Mouse (Mus musculus) embryo, embryonic 11 days (tissue): Measurements from ENCODE around the gene Cotl1.
A peak's percentile ranks its signal among the peaks of the same experiment; 100 is the strongest.

Experiments used
- DNase-seq: peaks from one replicate; pipeline ENCODE4 v3.0.0-alpha.2; 2015

Gene Cotl1

DNA sequence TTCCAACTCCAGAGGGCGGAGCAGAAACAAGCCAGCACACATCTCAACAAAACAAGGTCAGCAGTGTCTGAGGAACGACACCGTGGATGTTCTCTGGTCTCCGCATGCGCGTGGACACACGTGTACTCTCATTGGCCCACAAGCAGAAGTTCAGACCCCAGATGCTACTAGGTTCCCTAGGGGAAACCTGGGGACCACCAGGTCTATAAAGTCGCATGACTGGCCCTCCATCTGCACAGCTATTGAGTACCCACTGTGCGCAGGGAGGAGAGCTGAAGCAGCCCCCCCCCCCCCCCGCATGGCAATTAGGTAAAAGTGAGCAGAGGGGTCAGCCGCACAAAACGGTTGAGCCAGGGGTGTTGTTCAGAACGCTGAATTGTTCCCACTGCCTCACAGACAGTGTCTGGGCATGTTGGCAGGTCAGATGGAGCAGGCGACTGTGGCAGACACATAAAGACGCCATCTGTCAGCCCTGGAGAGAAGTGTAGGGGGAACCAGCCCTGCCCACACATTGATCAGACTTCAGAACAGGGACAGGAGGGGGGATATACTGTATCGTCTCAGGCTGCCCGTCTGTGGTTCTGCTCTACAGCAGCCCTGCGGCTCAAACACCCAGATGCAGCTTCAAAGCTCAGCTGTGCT, 54.5 kb downstream of the Cotl1 start:
- DNase-seq, result peak; percentile 51

DNA sequence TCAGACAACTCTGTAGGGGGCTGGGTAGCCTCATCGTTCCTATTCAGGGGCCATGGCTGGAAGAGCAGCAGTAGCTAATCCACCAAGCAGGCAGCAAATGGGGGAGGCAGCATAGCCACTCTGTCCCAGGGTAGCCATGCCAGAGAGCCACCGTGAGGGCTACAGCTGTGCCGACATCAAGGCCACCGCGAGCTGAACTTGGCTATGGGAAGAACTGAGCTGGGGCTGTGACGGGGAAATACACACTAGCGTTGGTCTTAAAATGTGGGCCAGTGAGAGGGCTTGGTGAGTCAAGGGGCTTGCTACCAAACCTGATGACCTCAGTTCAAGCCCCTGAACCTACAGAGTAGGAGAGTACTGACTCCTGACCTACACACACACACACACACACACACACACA, 55.7 kb downstream of the Cotl1 start:
- no peak for DNase-seq

DNA sequence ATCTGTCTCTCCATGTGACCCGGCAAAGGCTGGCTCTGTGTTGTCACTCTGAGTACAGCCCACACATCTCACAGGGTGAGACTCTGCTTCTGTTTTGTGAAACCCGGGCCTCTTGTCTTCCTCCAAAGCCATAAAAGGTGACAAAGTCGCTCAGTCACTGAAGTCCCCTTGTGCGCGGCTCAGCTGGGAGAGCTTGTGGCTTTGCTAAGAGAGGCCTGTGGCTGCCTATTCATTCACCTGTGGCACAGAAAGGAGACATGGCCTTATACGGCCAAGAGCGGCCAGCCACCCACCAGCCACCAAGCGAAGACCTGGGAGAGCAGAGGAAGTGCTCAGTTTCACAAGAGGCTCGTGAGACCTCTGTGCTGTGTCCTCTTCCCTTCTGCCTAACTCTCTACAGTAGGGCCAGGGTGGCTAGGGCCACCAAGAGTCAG, 56.2 kb downstream of the Cotl1 start:
- no peak for DNase-seq

DNA sequence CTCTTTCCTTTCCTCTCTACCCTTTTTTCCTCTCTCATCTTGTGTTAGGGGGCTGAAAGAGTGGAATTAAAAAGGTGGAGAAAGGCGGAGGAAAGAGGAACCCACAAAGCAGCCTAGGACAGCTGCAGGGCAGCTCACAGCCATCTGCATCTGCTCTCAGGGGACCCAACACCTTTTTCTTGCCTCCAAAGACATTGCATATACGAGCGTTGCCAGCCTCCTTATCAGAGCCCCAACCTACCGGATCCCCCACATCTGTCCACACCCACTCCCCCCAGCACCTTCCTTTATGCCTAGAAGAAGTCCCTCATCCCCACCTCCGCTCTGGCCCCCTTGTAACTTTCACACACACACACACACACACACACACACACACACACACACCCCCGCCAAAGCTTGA, 56.8 kb downstream of the Cotl1 start:
- DNase-seq, result no peak

DNA sequence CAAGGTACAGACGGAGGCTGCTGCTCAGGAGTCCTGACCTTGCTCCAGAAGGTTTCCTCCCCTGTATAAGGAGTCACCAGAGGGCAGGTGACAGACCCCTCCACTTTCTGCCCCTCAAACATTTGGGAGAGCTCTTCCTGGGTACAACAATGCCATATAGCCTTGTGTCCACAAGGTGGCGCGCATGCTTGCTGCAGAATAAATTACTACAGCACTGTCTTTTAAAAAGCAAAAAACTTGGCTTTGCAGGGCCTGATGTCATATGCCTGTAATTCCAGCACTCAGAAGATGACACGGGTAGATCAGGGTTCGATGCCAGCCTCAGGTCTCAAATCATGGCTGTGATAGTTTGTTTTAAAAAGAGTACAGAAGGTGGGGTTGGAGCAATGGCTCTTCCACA, 57.6 kb downstream of the Cotl1 start:
- DNase-seq, result peak; percentile 86

DNA sequence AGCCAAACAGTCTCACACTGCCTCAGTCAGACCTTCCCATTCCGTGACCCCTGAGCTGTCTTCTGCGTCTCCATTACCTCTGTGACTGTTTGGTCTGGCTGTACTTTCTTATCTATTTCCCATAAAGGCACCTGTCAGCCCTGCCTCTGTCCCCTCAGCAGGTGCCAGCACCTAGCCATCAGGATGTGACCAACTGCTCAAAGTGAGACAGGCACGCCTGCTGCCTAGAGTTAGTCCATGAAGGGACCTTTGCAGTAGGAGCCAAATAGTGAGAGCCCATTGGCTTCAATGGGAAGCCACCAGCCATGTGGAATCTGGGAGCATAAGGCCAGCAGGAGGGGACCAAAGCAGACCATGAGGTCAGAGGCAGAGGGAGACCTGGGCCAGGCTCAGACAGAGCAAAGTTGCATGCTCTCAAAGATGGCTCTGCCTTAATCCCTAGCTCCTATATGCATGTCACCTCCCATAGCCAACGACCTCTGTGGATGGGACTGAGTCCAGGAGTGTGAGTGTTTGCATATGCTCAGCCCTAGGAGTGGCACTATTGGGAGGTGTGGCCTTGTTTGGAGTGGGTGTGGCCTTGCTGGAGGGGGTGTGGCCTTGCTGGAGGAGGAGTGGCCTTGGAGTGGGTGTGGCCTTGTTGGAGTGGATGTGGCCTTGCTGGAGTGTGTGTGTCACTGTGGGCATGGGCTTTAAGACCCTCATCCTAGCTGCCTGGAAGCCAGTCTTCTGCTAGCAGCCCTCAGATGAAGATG, 59.1 kb downstream of the Cotl1 start:
- no peak for DNase-seq

DNA sequence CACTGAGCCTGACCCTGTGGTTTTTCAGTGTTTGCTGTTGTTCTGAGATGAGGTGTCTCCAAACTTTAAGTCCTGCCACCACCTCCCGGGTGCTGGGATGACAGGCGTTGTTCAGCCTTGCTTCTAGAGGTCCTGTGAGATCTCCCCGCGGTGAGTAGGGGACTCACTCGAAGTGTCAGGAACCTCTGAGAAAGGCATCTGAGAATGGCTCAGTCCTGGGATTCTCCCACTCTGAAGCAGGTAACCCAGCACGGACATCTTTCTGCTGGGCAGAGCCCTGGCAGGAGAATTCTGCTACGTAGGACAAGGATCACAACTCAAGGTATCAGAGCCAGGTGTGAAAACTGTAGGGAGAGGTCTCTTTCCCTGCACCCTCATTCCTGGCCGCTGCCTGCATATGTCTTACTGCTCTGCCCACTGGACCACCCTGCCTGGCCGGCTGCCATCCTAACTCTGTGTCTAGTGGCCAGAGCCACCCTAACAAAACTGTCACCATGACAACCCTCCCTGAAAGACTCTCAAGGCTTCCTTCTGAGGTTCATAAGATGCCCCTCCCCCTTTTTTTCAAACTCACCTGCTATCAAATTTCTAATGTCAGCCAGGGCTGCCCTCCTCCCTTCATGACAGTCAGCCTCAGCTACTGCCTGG, 59.8 kb downstream of the Cotl1 start:
- no peak for DNase-seq

DNA sequence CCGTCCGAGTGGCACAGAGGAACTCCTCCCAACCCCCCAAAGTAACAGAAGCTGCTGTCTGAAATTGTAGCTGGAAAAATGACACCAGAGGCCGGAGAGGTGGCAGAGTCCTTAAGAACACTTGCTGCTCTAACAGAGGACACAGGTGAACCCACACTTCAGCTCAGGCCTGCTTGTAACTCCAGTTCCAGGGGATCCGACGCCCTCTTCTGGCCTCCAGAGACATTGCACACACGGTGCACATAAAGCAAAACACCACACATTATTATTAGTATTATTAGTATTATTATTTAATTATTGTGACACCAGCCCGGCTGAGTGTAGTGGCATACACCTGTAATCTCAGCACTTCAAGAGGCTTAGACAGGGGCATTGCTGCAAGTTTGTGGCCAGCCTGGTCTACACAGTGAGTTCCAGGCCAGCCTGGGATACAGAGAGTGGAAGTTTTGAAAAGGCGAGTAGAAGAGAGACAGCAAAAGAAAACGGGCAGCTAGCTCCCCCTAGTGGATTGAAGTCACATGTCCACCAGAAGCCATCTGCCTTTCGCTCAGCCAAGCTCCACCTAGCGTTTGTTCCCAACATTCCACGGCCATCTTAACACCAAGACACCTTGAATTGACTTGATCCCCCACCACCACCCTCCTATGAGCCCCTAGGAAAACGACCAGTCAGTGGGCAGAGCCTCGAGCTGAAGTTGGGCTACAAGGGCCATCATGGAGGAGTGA, 61.2 kb downstream of the Cotl1 start:
- DNase-seq, result peak; percentile 88

DNA sequence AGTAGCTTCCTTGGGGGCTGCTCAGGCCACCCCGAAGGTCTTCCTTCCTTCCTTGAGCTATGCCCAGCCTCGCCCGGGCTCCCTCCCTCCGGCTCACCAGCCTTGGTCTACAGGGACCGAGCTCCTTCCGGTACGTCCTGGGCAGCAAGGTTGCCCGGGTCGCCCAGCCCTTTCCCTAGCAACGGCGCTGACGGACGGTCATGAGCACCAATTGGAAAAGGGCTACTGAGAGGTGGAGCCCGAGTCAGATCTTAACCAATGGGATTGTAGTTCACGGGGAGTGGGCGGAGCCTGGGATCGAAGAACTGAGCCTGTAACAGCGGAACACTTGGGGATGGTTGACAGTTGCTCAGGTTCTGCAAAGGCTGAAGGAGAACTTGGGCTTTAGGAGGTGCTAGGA, 62.1 kb downstream of the Cotl1 start, which contains the start of gene Tldc1:
Tldc1 (minus strand) TSS at position 154 of the 400 bp plus-strand sequence.
- peak; percentile 98 for DNase-seq

DNA sequence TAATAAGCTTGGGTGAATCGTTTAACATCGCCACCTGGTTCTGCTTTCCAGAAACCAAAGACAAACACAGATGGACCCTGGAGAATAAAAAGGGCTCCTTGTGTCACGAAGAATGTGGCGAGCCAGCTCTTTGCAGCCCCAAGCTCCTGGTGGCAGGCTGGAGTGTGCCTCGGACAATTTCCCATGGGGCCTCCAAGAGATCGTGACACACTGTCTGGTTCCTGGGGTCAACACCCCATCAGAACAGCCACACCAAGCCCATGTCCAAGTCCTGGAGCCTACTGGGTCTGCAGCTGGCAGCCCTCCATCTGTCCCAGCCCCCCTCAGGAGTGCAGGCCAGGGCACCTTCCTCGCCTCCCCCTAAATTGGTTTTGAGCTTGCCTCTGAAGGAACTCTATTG, 62.6 kb downstream of the Cotl1 start:
- DNase-seq, result peak; percentile 55

DNA sequence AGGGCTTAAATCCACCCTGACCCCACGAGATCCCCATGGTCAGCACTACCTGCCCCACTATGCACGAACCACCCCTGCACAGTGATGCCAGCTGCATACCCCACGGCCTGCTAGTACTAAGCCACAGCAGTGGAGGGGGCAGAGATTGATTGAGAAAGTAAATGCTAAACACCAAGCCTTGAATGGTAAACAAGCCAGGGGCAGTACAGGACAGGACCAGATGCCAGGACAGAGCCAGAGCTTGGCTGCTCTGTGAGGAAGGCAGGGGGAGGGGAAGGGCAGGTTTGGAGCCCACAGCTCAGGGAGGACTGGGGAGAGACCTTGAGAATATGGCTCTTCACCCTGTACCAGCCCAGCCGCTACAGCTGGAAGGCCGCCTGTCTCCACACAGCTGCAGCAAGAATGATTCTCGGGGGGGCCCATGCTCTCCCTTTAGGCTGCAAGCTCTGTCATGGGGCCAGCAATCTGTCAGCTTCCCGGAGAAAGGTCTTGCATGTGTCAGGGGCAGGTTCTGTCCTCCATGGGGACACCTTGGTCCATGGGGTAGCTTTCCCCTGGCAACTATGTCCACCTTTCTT, 63.6 kb downstream of the Cotl1 start:
- no peak for DNase-seq

DNA sequence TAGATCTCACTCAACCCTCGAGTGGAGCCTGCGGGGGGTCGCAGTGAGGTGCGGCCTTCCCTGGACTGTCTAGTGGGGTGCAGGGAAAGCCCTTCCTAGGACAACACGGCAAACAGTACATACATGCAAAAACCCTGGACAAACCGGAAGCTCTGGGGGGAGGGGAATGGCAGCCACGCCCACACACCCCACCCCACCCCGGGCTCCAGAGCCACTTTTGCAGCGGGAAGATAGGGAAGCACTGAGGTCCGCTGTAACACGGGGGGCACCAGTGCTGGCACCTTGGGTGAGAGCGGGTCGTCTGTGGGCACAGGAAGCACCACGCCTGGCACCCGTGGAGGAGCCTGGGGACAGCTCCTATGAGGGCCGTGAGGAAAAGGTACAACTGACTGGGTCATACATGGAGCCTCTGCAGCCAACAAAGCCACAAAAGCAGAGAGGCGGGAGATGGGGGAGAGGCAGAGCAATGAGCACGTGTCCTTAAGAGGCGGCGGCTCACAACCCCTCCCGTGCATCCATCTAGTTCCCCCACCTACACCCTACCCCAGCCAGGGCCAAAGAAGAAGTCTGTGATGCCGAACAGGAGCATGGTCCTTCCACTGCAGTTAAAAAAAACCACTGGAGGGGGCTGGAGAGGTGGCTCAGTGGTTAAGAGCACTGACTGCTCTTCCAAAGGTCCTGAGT, 74.4 kb downstream of the Cotl1 start:
- DNase-seq, result no peak

DNA sequence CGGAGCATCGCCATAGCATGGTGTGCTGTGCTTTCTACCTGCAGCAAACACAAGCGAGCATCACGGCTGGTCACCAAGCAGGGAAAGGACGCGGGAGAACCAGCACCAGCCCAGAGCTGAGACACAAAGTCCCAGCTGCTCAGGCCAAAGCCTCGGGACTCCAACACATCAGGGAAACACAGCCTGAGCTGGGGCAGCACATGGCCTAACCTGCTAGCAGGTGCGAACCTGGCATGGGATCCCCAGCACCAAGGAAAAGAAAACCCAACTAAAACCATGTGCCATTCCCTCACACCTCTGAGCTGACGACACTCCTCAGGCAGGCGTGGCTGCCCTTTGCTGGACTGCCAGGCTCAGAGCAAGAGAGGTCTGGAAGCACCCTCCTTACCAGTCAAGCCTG, 75.0 kb downstream of the Cotl1 start:
- DNase-seq, result no peak

DNA sequence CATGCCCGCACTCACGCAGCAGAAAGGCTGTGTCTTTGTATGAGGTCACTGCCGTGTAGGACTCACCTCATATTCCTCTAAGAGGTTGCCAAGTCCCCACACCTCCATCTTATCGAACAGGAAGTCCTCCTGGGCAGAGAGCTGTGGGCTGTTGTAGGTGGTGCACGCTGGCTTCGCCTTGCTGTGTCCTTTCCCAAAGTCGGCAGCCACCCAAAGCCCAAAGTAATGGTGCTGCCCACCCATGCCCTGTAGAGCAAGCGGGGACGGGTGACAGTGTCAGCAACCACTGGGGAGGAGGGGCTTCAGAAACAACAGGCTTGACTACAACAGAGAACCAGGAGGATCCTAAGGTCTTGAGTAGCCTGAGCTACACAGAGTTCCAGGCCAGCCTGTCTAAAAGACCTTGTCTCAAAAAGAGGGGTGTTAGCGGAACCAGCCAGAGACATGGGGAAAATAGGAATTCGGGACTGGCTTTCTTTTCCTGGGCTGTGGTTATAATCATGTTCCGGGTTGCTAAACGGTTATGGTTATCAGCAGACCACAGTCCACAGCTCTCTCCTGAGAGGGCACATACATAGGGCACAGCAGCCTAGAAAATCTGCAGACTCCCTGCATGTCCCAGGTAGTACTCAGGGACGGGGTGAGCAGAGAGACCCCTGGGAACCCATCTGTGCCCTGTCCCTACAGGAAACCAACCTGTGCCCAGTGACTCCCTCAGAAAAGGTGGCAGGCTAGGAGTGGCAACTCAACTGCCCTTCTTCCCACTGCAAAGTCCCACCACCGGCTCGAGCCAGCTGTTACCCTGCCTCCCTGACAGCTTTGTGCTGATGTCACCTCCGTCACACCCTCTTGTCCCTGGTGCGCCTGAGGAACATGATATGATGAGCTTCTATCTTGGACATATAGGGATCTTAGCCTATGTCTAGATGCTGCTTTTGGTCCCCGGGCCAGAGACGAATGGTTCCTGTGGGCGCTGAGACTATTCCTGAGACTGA, 77.8 kb downstream of the Cotl1 start:
- DNase-seq, result no peak

DNA sequence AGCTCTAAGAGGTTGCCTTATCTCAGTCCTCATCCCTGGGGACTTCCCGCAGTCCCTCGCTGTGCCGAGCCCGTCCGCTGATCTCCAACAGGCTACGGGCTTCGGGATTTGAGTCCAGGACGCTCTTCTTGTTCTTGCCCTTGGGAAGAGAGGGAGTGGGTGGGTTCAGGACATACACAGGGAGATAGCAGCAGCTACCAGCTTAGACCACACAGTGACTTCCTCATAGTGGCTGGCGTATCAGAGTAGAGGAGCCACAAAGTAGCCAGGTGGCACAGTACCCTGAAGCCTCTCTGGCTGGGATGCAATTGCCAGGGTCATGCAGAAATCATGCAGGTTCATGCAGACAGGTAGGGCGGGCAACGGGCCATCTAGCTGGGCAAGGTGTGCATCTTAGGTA, 78.7 kb downstream of the Cotl1 start:
- DNase-seq, result no peak
